Mouse (Mus musculus): ENCODE data around the gene Grip1.

The Grip1 gene

DNA sequence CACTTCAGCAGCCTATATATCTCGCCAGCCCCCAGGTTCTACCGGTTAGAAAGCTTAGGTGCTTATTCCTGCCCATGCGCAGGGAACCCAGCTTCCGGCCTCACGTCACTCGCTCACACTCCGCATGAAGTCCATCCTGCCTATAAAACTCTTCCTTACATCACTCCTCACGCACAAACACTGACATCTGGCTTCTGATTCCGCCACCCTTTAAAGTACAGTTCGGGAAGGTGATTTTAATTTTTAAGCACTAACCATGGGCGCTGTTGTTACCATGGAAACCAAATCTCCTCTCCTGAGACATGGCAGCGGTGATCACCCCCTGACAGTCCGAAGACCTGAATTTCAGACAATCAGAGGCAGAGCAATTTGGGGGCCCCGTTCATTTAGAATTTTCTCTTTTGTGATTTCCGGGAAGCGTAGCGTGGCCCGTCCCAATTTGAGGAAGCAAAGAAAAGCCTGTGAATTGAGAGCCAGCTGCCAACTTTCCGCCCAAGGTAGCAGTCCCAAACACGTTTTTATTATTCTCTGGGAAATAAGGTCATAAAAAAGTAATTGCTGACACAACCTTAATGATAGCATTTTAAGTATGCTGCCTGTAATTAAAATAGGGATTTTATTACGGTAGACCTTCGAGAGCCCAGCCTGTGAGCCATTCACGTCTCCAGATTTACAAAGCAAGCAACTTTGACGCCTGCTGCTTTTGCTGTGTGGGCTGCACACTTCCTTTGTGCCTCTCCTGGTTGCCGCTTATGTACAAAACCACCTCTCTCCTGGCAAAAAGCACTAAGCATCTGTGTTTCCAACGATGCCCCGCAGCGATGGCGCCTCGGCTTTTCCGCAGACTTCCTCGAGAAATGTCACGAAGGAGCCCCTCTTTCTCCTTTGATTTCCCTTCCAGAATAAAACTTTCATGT, 308.1 kb downstream of the Grip1 start:
- DNase-seq, result no peak

DNA sequence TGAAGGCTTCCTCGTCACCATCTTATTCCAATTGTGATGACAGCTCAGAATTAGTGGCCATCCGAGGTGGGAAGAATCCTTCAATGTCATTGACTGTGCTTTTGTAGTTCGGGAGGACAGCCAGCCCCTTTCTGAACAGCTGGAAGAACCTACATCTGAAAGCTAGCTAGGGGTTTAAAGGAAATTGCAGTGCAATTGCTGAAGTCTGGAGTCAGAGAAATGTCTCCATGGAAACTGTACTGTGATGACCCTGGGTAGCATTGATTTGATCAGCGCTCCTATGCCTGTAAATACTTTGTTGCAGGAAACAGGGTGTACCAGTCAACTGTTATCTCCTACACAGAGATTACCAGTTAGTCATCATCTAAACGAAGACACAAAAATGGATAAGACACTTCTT, 325.2 kb downstream of the Grip1 start:
- no peak for DNase-seq

DNA sequence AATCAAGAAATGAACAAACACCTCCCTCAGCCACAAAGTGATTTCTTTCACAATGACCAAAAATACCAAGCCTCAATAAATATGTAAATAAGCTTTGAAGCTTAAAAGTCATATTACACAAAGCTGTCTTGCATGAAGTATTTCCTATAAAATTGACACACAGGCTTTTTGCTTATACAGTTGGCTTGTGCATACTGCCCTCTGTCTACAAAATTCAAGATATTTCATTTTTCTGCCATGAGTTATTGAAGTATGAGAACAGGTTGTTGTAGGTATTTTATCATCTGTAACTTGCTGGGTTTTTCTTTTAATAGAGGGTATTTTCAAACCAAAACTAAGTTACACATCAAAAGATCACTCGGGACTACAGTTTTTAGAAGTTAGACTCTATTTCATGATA, 326.0 kb downstream of the Grip1 start:
- DNase-seq, result no peak

DNA sequence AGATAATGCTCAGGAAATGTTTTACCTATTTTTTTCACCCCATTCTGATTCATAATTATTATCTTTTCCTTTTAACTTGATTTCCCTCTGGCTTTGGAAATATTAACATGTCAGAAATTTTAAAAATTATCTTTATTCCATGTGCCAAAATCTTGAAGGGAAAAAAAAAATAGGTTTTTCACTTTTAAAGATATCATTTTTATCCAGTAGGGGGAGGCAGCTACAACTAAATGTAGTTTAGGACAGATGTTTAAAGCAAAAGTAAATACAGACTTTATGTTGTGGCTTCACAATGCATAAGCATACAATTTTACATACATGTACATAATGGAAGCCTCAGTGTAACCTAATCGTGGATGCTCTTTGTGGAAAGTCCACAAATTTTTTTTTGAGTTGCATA, 336.9 kb downstream of the Grip1 start:
- DNase-seq, result no peak

- DNase-seq, result peak; percentile 83 to 84
Measured at GRCm38 (mm10) chr10:119802421-119802820, 348.8 kb downstream of the Grip1 start.

DNA sequence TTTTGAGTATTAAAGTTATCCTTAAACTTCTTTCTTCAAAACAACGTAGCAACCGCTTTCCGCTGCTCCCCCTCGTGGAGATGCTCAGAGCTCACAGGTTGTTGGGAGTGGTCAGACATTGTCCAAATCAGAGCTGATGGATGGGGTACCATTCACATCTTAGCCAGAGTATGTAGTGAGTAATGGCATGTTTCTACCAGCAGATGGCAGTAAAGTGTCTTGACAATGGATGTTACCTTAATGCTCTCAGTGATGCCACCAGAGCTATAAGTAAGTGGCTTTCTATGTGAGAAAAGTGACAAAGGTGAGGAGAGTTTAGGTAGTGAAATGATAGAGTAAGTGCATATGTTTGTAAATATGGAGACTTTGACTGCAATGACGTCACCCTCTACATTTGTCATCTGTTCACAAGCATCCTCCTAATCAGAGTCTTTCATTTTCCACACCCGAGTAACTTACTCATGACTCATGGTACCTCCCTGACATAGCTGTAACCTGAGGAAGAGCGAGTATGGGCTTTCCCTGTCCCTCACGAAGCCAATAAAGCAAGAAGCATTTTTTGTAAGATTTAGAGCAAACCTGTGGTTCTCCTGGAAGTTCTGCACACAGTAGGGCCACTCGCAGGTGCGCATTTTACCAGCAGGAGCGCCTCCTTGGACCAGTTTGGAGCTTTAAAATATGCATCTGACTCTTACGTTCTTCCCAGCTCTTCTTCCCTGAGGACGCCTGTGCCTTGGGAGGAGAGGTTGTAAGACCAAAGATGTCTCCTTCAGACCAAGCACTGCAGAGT, 350.2 kb downstream of the Grip1 start:
- peak; percentile 72 to 79 for DNase-seq

DNA sequence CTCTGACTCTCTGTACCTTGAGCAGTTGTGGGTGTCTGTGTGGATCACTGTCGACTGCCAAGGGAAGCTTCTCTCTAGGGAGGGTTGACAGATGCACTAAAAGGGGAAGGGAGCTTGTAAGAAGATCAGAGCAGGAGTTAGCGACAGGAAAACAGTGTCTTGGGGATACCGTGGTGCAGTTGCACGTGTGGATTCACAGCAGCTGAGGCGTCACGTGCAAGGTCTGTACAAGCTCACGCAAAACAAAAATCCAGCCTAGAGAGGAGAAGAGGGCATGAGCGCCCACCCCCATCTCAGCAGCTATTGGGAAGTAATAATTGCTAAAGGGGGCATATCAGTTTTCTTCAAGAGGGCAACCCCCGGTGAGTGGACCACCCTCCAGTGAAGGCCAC, 350.8 kb downstream of the Grip1 start:
- DNase-seq, result no peak

- no peak for DNase-seq
Measured at GRCm38 (mm10) chr10:119805082-119805481, 351.5 kb downstream of the Grip1 start.

DNA sequence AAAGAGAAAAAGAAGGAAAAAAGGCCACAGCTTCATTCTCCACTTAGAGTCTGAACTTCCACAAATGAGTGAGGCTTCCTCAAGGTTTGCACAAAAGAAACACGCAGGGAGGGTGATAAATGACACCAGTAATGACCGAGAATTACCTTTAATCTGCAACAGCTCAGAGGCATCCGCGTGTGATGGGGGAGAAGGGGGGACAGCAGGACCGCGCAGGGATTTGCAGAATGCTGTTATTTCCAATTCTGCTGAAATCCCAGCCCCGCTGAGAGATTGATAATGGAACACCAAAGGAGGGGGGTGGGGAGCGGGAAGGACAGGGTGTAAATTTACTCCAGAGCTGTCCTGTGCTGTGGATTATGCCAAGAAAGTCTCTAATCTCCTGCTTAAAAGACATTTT, 352.5 kb downstream of the Grip1 start:
- DNase-seq, result no peak

GRCm38 (mm10) chr10:119808384-119808783, 354.8 kb downstream of the Grip1 start:
- DNase-seq, result no peak

DNA sequence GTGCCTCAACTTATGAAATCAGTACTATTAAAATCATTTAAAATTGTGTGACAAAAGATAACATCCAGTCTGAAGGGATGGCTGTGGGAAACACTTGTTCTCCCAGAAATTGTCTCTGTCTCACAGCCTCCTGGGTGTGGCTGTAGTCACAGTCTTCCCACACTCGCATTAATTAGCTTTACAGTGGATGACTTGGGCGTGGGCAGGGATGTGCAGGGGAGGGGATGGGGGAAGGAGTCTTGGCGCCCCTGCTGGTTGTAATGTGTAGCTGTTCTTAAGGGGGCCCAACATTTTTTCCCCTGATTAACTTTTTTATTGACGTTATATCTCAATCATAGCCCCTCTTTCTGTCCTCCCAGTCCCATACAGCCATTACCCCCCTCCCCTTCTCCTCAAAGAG, 360.5 kb downstream of the Grip1 start:
- DNase-seq, result no peak

- no peak for DNase-seq
Measured at GRCm38 (mm10) chr10:119816001-119816400, 362.4 kb downstream of the Grip1 start.

- DNase-seq, result no peak
Measured at GRCm38 (mm10) chr10:119818381-119818780, 364.8 kb downstream of the Grip1 start.

GRCm38 (mm10) chr10:119819102-119819681, 365.6 kb downstream of the Grip1 start:
- peak in 1 of 2 experiments; percentile 26 for DNase-seq

DNA sequence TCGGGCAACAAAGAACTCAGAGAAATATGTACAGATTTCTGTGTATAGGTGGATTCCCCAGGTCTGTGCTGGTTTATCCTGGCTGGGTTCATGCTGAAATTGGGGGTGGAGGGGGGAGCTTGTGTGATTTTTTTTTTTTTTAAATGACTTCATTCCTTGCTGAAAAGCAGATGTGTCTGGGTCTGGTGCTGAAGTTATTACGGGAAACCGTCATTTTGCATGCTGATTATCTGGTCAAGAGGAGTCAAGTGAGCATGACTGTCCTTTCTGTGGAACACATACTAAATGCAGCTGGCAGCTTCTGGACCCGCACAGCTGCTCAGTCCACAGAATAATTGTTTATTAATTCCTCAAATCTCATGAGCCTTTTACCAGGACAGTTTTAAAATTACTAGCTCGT, 366.1 kb downstream of the Grip1 start:
- no peak for DNase-seq

DNA sequence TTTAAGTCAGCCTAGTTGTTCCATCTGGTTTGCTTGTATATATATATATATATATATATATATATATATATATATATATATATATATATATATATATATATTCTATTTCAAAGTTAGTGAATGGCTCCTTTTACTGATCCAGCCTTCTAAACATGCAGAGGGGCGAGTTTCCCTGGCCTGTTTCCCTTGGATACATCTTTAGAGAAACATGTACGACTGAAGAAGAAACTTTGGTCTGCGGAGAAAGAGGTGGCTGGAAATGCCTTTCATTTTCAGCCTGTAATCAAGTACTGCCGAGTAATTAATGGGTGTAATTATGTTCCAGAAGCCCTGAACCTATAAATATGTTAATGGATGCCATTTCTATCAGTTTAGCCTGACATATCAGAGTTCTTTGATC, 366.8 kb downstream of the Grip1 start:
- no peak for DNase-seq

- peak; percentile 12 to 37 for DNase-seq
Measured at GRCm38 (mm10) chr10:119823691-119824090, 370.1 kb downstream of the Grip1 start.

- DNase-seq, result no peak
Measured at GRCm38 (mm10) chr10:119824521-119824920, 370.9 kb downstream of the Grip1 start.

DNA sequence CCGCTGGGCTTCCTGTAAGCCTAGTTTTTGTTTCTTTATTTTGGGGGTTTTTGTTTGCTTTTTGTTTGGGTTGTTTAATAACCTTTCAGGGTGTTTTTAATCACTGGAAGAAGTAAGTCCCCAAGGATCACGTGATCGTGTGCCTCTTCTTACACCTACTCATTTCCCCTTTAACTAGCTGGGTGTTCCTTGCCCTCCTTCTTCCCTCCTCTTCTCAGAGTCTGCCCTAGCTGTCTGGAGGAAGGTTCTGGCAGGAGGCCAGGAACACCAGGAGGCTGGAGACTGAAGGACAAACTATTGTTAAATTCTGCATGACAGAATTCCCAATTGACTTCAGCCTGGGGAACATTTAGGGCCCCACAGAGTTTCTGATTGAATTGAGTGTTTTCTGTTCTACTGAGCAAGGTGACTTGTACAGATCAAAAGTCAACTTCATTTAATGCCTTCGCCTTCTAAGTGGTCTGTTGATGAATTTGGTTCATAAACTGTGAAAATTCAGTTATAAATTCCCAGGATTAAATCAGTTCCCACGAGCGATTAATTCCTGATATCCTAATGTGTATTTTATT, 376.8 kb downstream of the Grip1 start:
- peak; percentile 33 to 37 for DNase-seq

- no peak for DNase-seq
Measured at GRCm38 (mm10) chr10:119831086-119831485, 377.5 kb downstream of the Grip1 start.

- DNase-seq, result peak in 1 of 2 experiments; percentile 2
Measured at GRCm38 (mm10) chr10:119833334-119833733, 379.7 kb downstream of the Grip1 start.

DNA sequence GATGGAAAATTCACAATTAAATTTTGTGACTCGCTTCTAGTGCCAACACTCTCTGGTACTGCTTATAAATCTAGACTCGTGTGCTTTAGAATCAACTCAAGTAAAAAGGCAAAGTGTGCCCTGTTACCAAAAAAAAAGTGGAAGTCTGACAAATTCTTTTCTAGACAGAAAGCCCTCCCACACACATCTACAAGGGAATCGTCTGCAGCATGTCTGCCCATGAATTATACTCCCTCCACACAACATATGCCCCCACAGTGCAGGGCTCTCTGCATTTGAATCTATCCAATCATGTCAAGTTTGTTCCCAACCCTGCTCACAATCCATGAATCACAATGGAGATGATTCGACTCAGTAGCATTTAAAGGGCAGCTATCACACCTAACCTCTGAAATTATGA, 380.5 kb downstream of the Grip1 start:
- no peak for DNase-seq

DNA sequence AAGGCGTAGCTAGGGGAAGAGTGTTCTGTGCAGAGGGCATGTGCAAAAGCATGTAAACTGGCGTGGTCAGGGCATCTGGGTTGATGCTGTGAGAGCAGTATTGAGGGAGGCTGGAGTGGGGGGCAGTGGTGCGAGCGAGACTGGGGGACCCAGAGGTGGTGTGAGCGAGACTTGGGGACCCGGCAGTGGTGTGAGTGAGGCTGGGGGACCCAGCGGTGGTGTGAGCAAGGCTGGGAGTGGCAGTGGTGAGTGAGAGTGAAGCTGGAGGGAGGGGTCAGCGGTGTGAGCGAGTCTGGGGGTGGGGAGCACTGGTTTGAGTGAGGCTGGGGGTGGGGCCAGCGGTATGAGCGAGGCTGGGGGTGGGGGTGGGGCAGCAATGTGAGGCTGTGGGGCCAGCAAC, 386.0 kb downstream of the Grip1 start:
- DNase-seq, result no peak

All from cerebellum, postnatal 14 days (tissue).